Mouse (Mus musculus): ENCODE results near the gene Lrrc71.

DNA sequence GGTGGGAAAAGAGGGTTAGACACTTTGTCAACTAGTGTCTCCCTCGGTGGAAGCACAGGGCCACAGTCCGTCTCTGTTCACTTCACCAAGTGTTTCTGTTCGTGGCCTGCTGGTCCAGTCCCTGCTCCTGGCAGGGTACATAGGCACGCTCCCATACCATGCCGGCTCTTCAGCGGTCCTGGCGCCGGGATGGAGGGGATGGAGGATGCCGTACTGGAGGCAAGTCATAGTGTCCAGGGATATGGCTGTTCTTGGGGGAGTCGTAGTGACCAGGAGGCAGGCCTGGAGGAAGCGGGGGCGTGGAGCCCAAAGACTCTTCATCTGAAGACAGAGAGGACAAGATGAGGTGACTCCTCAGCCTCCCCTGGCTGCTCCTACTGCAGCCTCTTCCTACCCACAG lies 1.6 kb upstream of the Lrrc71 start:
- TF ChIP-seq CTCF (IDR thresholded peaks at IDR 0.05; ENCODE audit: insufficient read depth, low read depth, low read length) (no peak), POLR2A (IDR thresholded peaks at IDR 0.05; ENCODE audit: insufficient read depth, low read depth, low read length) (no peak)
